Mouse (Mus musculus) CD4-positive naive resting alpha-beta T cell, adult 57 days (primary cell): ENCODE results near the gene Olfr243. TPM values are rescaled to one million over a fixed set of nuclear protein-coding genes. Genes with fewer than 3 reads are reported as not detected.

Source experiments
- total RNA-seq: library from RNA; stranded (reverse); gene quantifications from one replicate; pipeline ENCODE4 v1.2.4, GENCODE M21; 2023

Olfr243 gene
- total RNA-seq = not detected

GRCm38 (mm10) chr7:103714371-103714770 lies at the start of gene Olfr243:
Gene Olfr243, plus strand, starts transcription at chr7:103714671.

GRCm38 (mm10) chr7:103671091-103671490 lies 43.4 kb upstream of the Olfr243 start, which contains the start of gene Olfr624:
Gene Olfr624, minus strand, starts transcription at chr7:103671191.

GRCm38 (mm10) chr7:103682420-103682819 lies 32.1 kb upstream of the Olfr243 start, which contains the start of gene Olfr625-ps1:
Gene Olfr625-ps1, plus strand, starts transcription at chr7:103682720.

GRCm38 (mm10) chr7:103730074-103730473 lies 15.6 kb downstream of the Olfr243 start, which contains the start of gene Olfr628:
Gene Olfr628, plus strand, starts transcription at chr7:103730374.

GRCm38 (mm10) chr7:103744843-103745242 lies 30.4 kb downstream of the Olfr243 start, which contains the start of gene Olfr629:
Gene Olfr629, minus strand, starts transcription at chr7:103744943.

GRCm38 (mm10) chr7:103757233-103757632 lies 42.8 kb downstream of the Olfr243 start, which contains the start of gene Olfr630:
Gene Olfr630, minus strand, starts transcription at chr7:103757333.

Other genes starting within 250 kb of the Olfr243 start
- gene Olfr608, start 244.8 kb upstream of the Olfr243 start, total RNA-seq = not detected
- not detected for gene Olfr609, start 216.6 kb upstream of the Olfr243 start, total RNA-seq
- gene Olfr610, start 202.5 kb upstream of the Olfr243 start, total RNA-seq = not detected
- gene Olfr611, start 193.8 kb upstream of the Olfr243 start, total RNA-seq = not detected
- not detected for gene Olfr612, start 172.0 kb upstream of the Olfr243 start, total RNA-seq
- not detected for gene Olfr613, start 166.6 kb upstream of the Olfr243 start, total RNA-seq
- gene Olfr615, start 158.6 kb upstream of the Olfr243 start, total RNA-seq = not detected
- gene Olfr616, start 145.5 kb upstream of the Olfr243 start, total RNA-seq = not detected
- gene Olfr617, start 141.6 kb upstream of the Olfr243 start, total RNA-seq = not detected
- gene Olfr618, start 124.6 kb upstream of the Olfr243 start, total RNA-seq = not detected
- not detected for gene Olfr619, start 114.1 kb upstream of the Olfr243 start, total RNA-seq
- gene Olfr620, start 102.1 kb upstream of the Olfr243 start, total RNA-seq = not detected
- not detected for gene Olfr622, start 72.0 kb upstream of the Olfr243 start, total RNA-seq
- not detected for gene Olfr623, start 51.0 kb upstream of the Olfr243 start, total RNA-seq
- gene Olfr624, start 43.5 kb upstream of the Olfr243 start, total RNA-seq = not detected
- not detected for gene Olfr625-ps1, start 32.0 kb upstream of the Olfr243 start, total RNA-seq
- not detected for gene Olfr628, start 15.7 kb downstream of the Olfr243 start, total RNA-seq
- not detected for gene Olfr629, start 30.3 kb downstream of the Olfr243 start, total RNA-seq
- not detected for gene Olfr630, start 42.7 kb downstream of the Olfr243 start, total RNA-seq
- gene Olfr69, start 56.9 kb downstream of the Olfr243 start, total RNA-seq = not detected
- gene Olfr68, start 65.0 kb downstream of the Olfr243 start, total RNA-seq = not detected
- not detected for gene Olfr67, start 77.2 kb downstream of the Olfr243 start, total RNA-seq
- gene Hbb-bt, start 99.3 kb downstream of the Olfr243 start, total RNA-seq = 115 TPM
- 842 TPM for gene Hbb-bs, start 113.4 kb downstream of the Olfr243 start, total RNA-seq
- gene Hbb-bh2, start 125.8 kb downstream of the Olfr243 start, total RNA-seq = not detected
- gene Hbb-bh1, start 128.5 kb downstream of the Olfr243 start, total RNA-seq = not detected
- not detected for gene Hbb-y, start 138.5 kb downstream of the Olfr243 start, total RNA-seq
- gene Olfr66, start 171.6 kb downstream of the Olfr243 start, total RNA-seq = not detected
- gene Olfr64, start 179.8 kb downstream of the Olfr243 start, total RNA-seq = not detected
- gene Olfr65, start 188.8 kb downstream of the Olfr243 start, total RNA-seq = not detected
- gene Olfr631, start 214.2 kb downstream of the Olfr243 start, total RNA-seq = not detected
- not detected for gene Olfr632, start 219.7 kb downstream of the Olfr243 start, total RNA-seq
- not detected for gene Olfr633, start 229.8 kb downstream of the Olfr243 start, total RNA-seq